Mouse (Mus musculus) heart, postnatal 14 days (tissue): Measurements from ENCODE around the gene Farp1. TPM values are rescaled to one million over a fixed set of nuclear protein-coding genes. Genes with fewer than 3 reads are reported as not detected.

ENCODE experiments used
- DNase-seq, 2 experiments: peaks; one replicate each; pipeline ENCODE4 v3.0.0; 2021 to 2022
- intact Hi-C: fragments of 180-260 bp; cut with DNase I; formaldehyde crosslinking; loops from one replicate; pipeline ENCODE4 v1.15.1; 2025
- total RNA-seq, 2 experiments: library from RNA; stranded (reverse); gene quantifications; 2 replicates each; pipeline ENCODE4 v1.2.3; 2021

Farp1 gene
- total RNA-seq, 2 experiments from 2014 or later: 16.5 to 17.7 TPM

GRCm38 (mm10) chr14:121247287-121247686 is 212.3 kb downstream of the Farp1 start:
- no peak for DNase-seq
- intact Hi-C loops: no loop called here

- intact Hi-C loops: no loop called here
- no peak for DNase-seq
These were observed 213.3 kb downstream of the Farp1 start for GRCm38 (mm10) chr14:121248346-121248745.

GRCm38 (mm10) chr14:121251099-121251498 is 216.1 kb downstream of the Farp1 start:
- DNase-seq: no peak
- intact Hi-C loops: no loop called here

- no peak for DNase-seq
- intact Hi-C loops: no loop called here
These were observed 216.7 kb downstream of the Farp1 start for GRCm38 (mm10) chr14:121251708-121252107.

- intact Hi-C loops: no loop called here
- no peak for DNase-seq
These were observed 217.5 kb downstream of the Farp1 start for GRCm38 (mm10) chr14:121252542-121252941.

- DNase-seq: no peak
- intact Hi-C loops: no loop called here
These were observed 219.9 kb downstream of the Farp1 start for GRCm38 (mm10) chr14:121254869-121255268.

GRCm38 (mm10) chr14:121255469-121255868 is 220.5 kb downstream of the Farp1 start:
- no peak for DNase-seq
- intact Hi-C loops: no loop called here

- intact Hi-C loops: no loop called here
- no peak for DNase-seq
These were observed 221.9 kb downstream of the Farp1 start for GRCm38 (mm10) chr14:121256896-121257295.

GRCm38 (mm10) chr14:121259332-121259731 is 224.3 kb downstream of the Farp1 start:
- intact Hi-C loops: no loop called here
- no peak for DNase-seq

GRCm38 (mm10) chr14:121259789-121260188 is 224.8 kb downstream of the Farp1 start:
- peak; percentile 57 to 70 for DNase-seq
- intact Hi-C loops: no loop called here

GRCm38 (mm10) chr14:121261229-121261879 is 226.4 kb downstream of the Farp1 start:
- no peak for DNase-seq
- intact Hi-C loops: no loop called here

GRCm38 (mm10) chr14:121262606-121263005 is 227.6 kb downstream of the Farp1 start:
- intact Hi-C loops: no loop called here
- DNase-seq: no peak

GRCm38 (mm10) chr14:121263912-121264311 is 228.9 kb downstream of the Farp1 start:
- intact Hi-C loops: no loop called here
- no peak for DNase-seq

- no peak for DNase-seq
- intact Hi-C loops: no loop called here
These were observed 229.5 kb downstream of the Farp1 start for GRCm38 (mm10) chr14:121264453-121264852.

GRCm38 (mm10) chr14:121267801-121268200 is 232.8 kb downstream of the Farp1 start:
- no peak for DNase-seq
- intact Hi-C loops: no loop called here

GRCm38 (mm10) chr14:121270490-121270889 is 235.5 kb downstream of the Farp1 start:
- DNase-seq: no peak
- intact Hi-C loops: loop anchor here (10.0 kb wide), 1 partner anchor 314 kb away; no protein-coding TSS in a partner anchor

GRCm38 (mm10) chr14:121274985-121275384 is 240.0 kb downstream of the Farp1 start:
- intact Hi-C loops: loop anchor here (5.0 to 10.0 kb wide), 2 partner anchors 87 to 310 kb away; no protein-coding TSS in a partner anchor
- DNase-seq: no peak

- intact Hi-C loops: loop anchor here (5.0 to 10.0 kb wide), 2 partner anchors 86 to 309 kb away; no protein-coding TSS in a partner anchor
- no peak for DNase-seq
These were observed 241.0 kb downstream of the Farp1 start for GRCm38 (mm10) chr14:121276016-121276415.

GRCm38 (mm10) chr14:121279106-121279505 is 244.1 kb downstream of the Farp1 start:
- intact Hi-C loops: loop anchor here (1.0 to 10.0 kb wide), 5 partner anchors 83 to 306 kb away; no protein-coding TSS in a partner anchor

GRCm38 (mm10) chr14:121280601-121281335 is 245.8 kb downstream of the Farp1 start:
- intact Hi-C loops: no loop called here
- DNase-seq: peak; percentile 39 to 52

More at GRCm38 (mm10) chr14:121279106-121279505, 244.1 kb downstream of the Farp1 start:
- peak; percentile 87 to 94 for DNase-seq

GRCm38 (mm10) chr14:121281336-121281710 is 246.3 kb downstream of the Farp1 start:
- intact Hi-C loops: no loop called here
- DNase-seq: no peak
